Mouse (Mus musculus) heart, adult 10 weeks (tissue): ENCODE measurements around the gene Fastkd5. TPM values are rescaled to one million over a fixed set of nuclear protein-coding genes. Genes with fewer than 3 reads are reported as not detected.

Source experiments
- polyA plus RNA-seq: library from polyadenylated mRNA; stranded (reverse); fragments of 350-450 nt; fragmentation: Illumina TruSeq; extraction: RNeasy Lipid Tissue Mini Kit (QIAGEN cat#74804); gene quantifications from one replicate; pipeline ENCODE4 v1.2.3, GENCODE M21; 2014; ENCODE audit warnings: low read depth, low replicate concordance

The Fastkd5 gene
- polyA plus RNA-seq: 7.6 TPM

DNA sequence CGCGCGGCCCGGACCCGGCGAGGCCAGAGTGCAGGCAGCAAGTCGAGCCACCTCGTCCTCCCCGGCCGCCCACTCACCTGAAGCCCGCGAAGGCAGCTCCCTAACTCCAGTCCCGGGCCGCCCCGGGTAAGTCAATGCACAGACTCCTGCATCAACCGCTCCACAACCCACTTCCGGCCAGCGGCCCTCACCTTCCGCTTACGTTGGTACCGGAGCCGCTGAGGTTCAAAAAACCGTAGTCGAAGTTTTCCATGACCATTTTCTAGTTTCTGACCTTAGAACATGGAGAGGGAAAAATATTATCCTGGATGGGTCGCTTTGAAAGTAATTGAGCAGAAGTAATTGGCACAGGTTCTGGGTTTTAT is at the start of gene Fastkd5, which contains the start of gene Ubox5:
Fastkd5 (minus strand) TSS at position 189 of the 365 bp plus-strand sequence.
Ubox5 (minus strand) TSS at position 200 of the 365 bp plus-strand sequence.

DNA sequence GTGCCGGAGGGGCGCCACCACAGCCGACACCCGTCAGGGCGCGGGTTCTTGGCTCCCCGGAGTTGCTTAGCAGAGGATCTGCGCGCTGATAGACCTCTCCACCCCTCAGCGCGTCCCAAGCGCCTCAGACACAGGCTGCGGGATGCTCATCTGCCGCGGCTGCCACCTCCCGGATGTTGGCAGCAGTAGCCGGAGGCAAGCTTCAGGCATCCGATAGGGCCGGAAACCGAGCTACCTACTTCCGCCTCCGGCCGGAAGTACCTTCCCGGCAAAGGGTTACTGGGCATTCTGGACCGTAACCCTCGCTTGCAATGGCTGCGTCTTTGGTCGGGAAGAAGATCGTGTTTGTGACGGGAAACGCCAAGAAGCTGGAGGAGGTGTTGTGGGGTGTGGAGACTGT is 37.7 kb upstream of the Fastkd5 start, which contains the start of gene Itpa:
Itpa (plus strand) TSS at position 52 of the 400 bp plus-strand sequence.

DNA sequence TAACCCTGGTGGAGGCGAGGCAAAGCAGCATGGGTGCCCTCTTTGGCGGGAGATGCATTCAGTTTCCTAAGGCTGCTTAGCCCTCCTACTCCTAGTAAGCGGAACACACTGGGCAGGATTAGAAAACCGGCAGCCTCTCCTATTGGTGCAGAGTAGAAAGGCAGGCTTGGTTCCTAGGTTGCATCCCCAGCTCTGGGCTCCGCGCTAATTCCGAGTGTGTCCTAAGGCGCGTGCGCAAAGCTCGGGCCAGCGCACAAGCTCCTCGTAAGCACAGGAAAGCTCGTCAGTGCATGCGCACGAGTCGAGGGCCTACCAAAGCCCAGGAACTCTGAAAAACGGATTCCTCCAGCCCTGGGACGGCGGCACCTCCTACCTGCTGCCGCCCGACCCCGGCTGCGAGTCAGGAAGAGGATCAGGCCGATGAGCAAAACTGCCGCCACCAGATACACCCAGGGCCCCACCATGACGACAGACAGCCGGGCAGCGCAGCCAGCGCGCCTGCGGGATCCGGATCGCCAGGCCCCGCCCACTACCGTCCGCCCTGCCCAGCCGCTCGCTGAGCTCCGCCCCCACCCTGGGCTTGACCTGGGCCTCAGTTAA is 34.4 kb upstream of the Fastkd5 start, which contains the start of gene Ddrgk1:
Ddrgk1 (minus strand) TSS at position 558 of the 600 bp plus-strand sequence.

DNA sequence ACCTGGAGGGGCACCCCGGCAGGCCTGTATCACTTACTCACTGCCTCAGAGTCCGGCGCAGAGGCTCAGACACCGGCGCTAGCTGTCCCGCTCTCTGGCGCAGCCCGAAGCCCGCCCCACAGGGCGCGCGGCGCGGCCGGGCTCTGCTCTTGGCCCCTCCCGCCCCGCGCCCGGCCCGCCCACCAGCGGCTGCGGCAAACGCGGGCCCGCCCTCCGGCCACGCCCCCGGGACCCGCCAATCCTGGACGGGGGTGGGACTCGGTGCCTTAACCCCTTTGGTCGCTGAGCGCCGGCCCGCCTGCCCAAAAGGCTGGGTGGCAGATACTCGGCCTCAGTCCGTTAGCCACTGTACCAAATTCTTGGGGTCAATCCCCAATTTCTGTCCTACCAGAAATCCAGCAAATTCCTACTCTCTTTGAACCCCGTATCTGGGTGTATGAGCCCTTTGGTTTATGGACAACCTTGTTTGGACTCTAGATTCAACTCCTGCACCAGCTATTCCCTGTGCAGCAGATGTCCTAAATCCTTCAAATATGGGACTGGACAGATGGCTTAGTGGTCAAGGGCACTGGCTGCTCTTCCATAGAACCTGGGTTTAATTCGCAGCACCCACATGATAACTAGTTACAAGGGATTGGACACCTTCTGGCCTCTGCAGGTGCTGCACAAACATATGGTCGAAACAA is 13.0 kb upstream of the Fastkd5 start, which contains the start of gene Lzts3:
Lzts3 (minus strand) TSS at position 120 of the 686 bp plus-strand sequence.

DNA sequence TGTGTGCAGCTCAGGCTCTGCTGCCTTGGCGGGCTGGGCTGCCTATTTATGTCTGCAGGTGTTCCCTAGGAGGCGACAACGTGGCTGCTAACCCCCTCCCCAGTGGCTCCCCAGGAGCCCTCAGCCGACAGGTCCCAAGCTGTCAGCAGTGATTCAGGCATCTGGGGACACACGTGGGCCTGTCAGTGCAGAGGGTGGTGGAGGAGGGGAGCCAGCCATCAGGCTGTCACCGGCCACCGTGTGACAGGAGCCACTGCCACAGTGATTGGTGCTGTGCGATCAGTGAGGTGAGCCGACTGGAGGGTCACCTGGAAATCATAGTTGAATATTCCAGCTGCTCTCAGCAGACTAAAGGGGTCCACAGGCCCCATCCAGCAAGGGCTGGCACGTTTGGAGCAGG is 47.3 kb downstream of the Fastkd5 start, which contains the start of gene Avp:
Avp (minus strand) TSS at position 3 of the 400 bp plus-strand sequence.

DNA sequence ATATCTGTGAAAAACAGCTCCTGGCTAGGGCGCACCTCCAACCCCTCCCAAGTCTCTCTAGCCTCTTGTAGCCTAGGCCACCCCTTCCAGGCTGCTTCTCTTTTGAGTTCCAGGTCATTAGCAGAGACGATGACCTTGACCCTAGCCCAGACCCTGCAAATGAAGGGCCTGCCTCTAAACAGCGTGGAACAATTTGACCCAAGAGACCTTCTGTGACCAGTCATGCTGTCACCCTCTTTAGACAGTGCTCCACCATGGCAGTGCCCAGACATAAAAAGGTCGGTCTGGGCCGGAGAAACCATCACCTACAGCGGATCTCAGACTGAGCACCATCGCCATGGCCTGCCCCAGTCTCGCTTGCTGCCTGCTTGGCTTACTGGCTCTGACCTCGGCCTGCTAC is 54.0 kb downstream of the Fastkd5 start, which contains the start of gene Oxt:
Oxt (plus strand) TSS at position 301 of the 400 bp plus-strand sequence.

Other genes starting within 250 kb of the Fastkd5 start
- 9.0 TPM for gene Cpxm1, start 232.5 kb downstream of the Fastkd5 start, polyA plus RNA-seq
- not detected for gene Gm28372, start 224.8 kb downstream of the Fastkd5 start, polyA plus RNA-seq
- not detected for gene 1700020A23Rik, start 224.8 kb downstream of the Fastkd5 start, polyA plus RNA-seq
- not detected for gene Tmem239, start 223.5 kb downstream of the Fastkd5 start, polyA plus RNA-seq
- 35.1 TPM for gene Vps16, start 205.7 kb downstream of the Fastkd5 start, polyA plus RNA-seq
- 7.9 TPM for gene Pced1a, start 205.3 kb downstream of the Fastkd5 start, polyA plus RNA-seq
- gene Ptpra, start 179.7 kb downstream of the Fastkd5 start, polyA plus RNA-seq: 38.9 TPM
- gene Mrps26, start 66.3 kb downstream of the Fastkd5 start, polyA plus RNA-seq: 38.3 TPM
- not detected for gene Oxt, start 53.9 kb downstream of the Fastkd5 start, polyA plus RNA-seq
- gene Avp, start 47.5 kb downstream of the Fastkd5 start, polyA plus RNA-seq: not detected
- 4.2 TPM for gene Ubox5, start within 50 bp of the Fastkd5 start, polyA plus RNA-seq
- gene Lzts3, start 12.8 kb upstream of the Fastkd5 start, polyA plus RNA-seq: 6.1 TPM
- gene Ddrgk1, start 34.6 kb upstream of the Fastkd5 start, polyA plus RNA-seq: 105 TPM
- 40.9 TPM for gene Itpa, start 37.6 kb upstream of the Fastkd5 start, polyA plus RNA-seq
- not detected for gene Slc4a11, start 67.5 kb upstream of the Fastkd5 start, polyA plus RNA-seq